Mouse (Mus musculus) kidney, postnatal 36 days (tissue): Measurements from ENCODE around the gene Zfp414.
A peak's percentile ranks its signal among the peaks of the same experiment; 100 is the strongest.
"Not testable (repeated sequence)": the region's sequence is repeated elsewhere in the genome, so short reads cannot be mapped to it uniquely, and the experiment has no call there.

ENCODE experiments used
- DNase-seq, 2 experiments: peaks; one replicate each; pipeline ENCODE4 v3.0.0; 2021 to 2022; ENCODE audit warnings: mixed read lengths in 2 of 2

Gene Zfp414

GRCm38 (mm10) chr17:33628621-33629486 lies at the start of gene Zfp414:
Gene Zfp414, plus strand, starts transcription at chr17:33629090.
- peak; percentile 93 to 95 for DNase-seq

GRCm38 (mm10) chr17:33584061-33584460 lies 44.8 kb upstream of the Zfp414 start:
- DNase-seq: no peak

GRCm38 (mm10) chr17:33586011-33586410 lies 42.9 kb upstream of the Zfp414 start:
- DNase-seq: no peak

- no peak for DNase-seq
These were observed 31.6 kb upstream of the Zfp414 start for GRCm38 (mm10) chr17:33597271-33597670.

GRCm38 (mm10) chr17:33598506-33598905 lies 30.4 kb upstream of the Zfp414 start:
- no peak for DNase-seq

- no peak for DNase-seq
These were observed 28.9 kb upstream of the Zfp414 start for GRCm38 (mm10) chr17:33599836-33600475.

- DNase-seq: no peak
These were observed 28.1 kb upstream of the Zfp414 start for GRCm38 (mm10) chr17:33600831-33601230.

GRCm38 (mm10) chr17:33601947-33602346 lies 26.9 kb upstream of the Zfp414 start:
- DNase-seq: no peak

GRCm38 (mm10) chr17:33607273-33607672 lies 21.6 kb upstream of the Zfp414 start:
- DNase-seq: no peak

GRCm38 (mm10) chr17:33610548-33610947 lies 18.3 kb upstream of the Zfp414 start:
- DNase-seq: no peak

- not testable (repeated sequence) for DNase-seq
These were observed 15.2 kb upstream of the Zfp414 start for GRCm38 (mm10) chr17:33613726-33614125.

GRCm38 (mm10) chr17:33627281-33627680 lies 1.6 kb upstream of the Zfp414 start:
- no peak for DNase-seq

- no peak for DNase-seq
These were observed 716 bp downstream of the Zfp414 start for GRCm38 (mm10) chr17:33629487-33630125.

GRCm38 (mm10) chr17:33630171-33630895 lies 1.4 kb downstream of the Zfp414 start:
- DNase-seq: no peak

- DNase-seq: no peak
These were observed 2.3 kb downstream of the Zfp414 start for GRCm38 (mm10) chr17:33631236-33631635.

GRCm38 (mm10) chr17:33631796-33632195 lies 2.9 kb downstream of the Zfp414 start:
- DNase-seq: no peak

- DNase-seq: peak in 1 of 2 experiments; percentile 6
These were observed 8.1 kb downstream of the Zfp414 start for GRCm38 (mm10) chr17:33637038-33637437.

GRCm38 (mm10) chr17:33637516-33638276 lies 8.8 kb downstream of the Zfp414 start, which contains the start of gene Pram1:
Gene Pram1, plus strand, starts transcription at chr17:33638056.
- peak in 1 of 2 experiments; percentile 15 for DNase-seq

- no peak for DNase-seq
These were observed 10.9 kb downstream of the Zfp414 start for GRCm38 (mm10) chr17:33639743-33640142.

GRCm38 (mm10) chr17:33644068-33644467 lies 15.2 kb downstream of the Zfp414 start:
- no peak for DNase-seq

GRCm38 (mm10) chr17:33645073-33645472 lies 16.2 kb downstream of the Zfp414 start:
- no peak for DNase-seq
